Mouse (Mus musculus): ENCODE data around the gene Ube2s. TPM values are rescaled to one million over a fixed set of nuclear protein-coding genes. Genes with fewer than 3 reads are reported as not detected.

Gene Ube2s
- polyA plus RNA-seq, 1 experiment, result 451 TPM

GRCm38 (mm10) chr7:4764946-4765710 is 47.3 kb downstream of the Ube2s start:
- peak; percentile 61 for DNase-seq (ENCODE audit: low read depth)
- TF ChIP-seq CTCF (IDR thresholded peaks at IDR 0.05; ENCODE audit: borderline replicate concordance, extremely low read depth, insufficient read depth, insufficient read length) (no peak), POLR2A (IDR thresholded peaks at IDR 0.05; ENCODE audit: borderline replicate concordance, extremely low read depth, insufficient read depth, insufficient read length, poor library complexity, severe bottlenecking) (no peak)

GRCm38 (mm10) chr7:4759670-4760069 is 52.7 kb downstream of the Ube2s start:
- no peak for TF ChIP-seq CTCF (IDR thresholded peaks at IDR 0.05; ENCODE audit: borderline replicate concordance, extremely low read depth, insufficient read depth, insufficient read length)
- TF ChIP-seq POLR2A (IDR thresholded peaks at IDR 0.05; ENCODE audit: borderline replicate concordance, extremely low read depth, insufficient read depth, insufficient read length, poor library complexity, severe bottlenecking), result no peak
- no peak for DNase-seq (ENCODE audit: low read depth)

GRCm38 (mm10) chr7:4752821-4753570 is 59.4 kb downstream of the Ube2s start, which contains the start of gene Cox6b2:
TSS of gene Cox6b2 (minus strand) at chr7:4753094.
- TF ChIP-seq CTCF (IDR thresholded peaks at IDR 0.05; ENCODE audit: borderline replicate concordance, extremely low read depth, insufficient read depth, insufficient read length) (no peak), POLR2A (IDR thresholded peaks at IDR 0.05; ENCODE audit: borderline replicate concordance, extremely low read depth, insufficient read depth, insufficient read length, poor library complexity, severe bottlenecking) (no peak)
- DNase-seq (ENCODE audit: low read depth), result peak; percentile 95

- DNase-seq (ENCODE audit: low read depth), result peak; percentile 49
- no peak for TF ChIP-seq CTCF (IDR thresholded peaks at IDR 0.05; ENCODE audit: borderline replicate concordance, extremely low read depth, insufficient read depth, insufficient read length)
- no peak for TF ChIP-seq POLR2A (IDR thresholded peaks at IDR 0.05; ENCODE audit: borderline replicate concordance, extremely low read depth, insufficient read depth, insufficient read length, poor library complexity, severe bottlenecking)
Observed at GRCm38 (mm10) chr7:4751971-4752820, 60.2 kb downstream of the Ube2s start.

- DNase-seq (ENCODE audit: low read depth), result no peak
- TF ChIP-seq POLR2A (IDR thresholded peaks at IDR 0.05; ENCODE audit: borderline replicate concordance, extremely low read depth, insufficient read depth, insufficient read length, poor library complexity, severe bottlenecking) (no peak), CTCF (IDR thresholded peaks at IDR 0.05; ENCODE audit: borderline replicate concordance, extremely low read depth, insufficient read depth, insufficient read length) (no peak)
Observed at GRCm38 (mm10) chr7:4749169-4749568, 63.2 kb downstream of the Ube2s start.

- no peak for DNase-seq (ENCODE audit: low read depth)
- TF ChIP-seq CTCF (IDR thresholded peaks at IDR 0.05; ENCODE audit: borderline replicate concordance, extremely low read depth, insufficient read depth, insufficient read length) (no peak), POLR2A (IDR thresholded peaks at IDR 0.05; ENCODE audit: borderline replicate concordance, extremely low read depth, insufficient read depth, insufficient read length, poor library complexity, severe bottlenecking) (no peak)
Observed at GRCm38 (mm10) chr7:4748321-4748720, 64.1 kb downstream of the Ube2s start.

GRCm38 (mm10) chr7:4747156-4747899 is 65.1 kb downstream of the Ube2s start:
- no peak for DNase-seq (ENCODE audit: low read depth)
- TF ChIP-seq CTCF (IDR thresholded peaks at IDR 0.05; ENCODE audit: borderline replicate concordance, extremely low read depth, insufficient read depth, insufficient read length) (no peak), POLR2A (IDR thresholded peaks at IDR 0.05; ENCODE audit: borderline replicate concordance, extremely low read depth, insufficient read depth, insufficient read length, poor library complexity, severe bottlenecking) (no peak)

GRCm38 (mm10) chr7:4746326-4746980 is 65.9 kb downstream of the Ube2s start:
- TF ChIP-seq POLR2A (IDR thresholded peaks at IDR 0.05; ENCODE audit: borderline replicate concordance, extremely low read depth, insufficient read depth, insufficient read length, poor library complexity, severe bottlenecking) (no peak), CTCF (IDR thresholded peaks at IDR 0.05; ENCODE audit: borderline replicate concordance, extremely low read depth, insufficient read depth, insufficient read length) (no peak)
- no peak for DNase-seq (ENCODE audit: low read depth)

- TF ChIP-seq CTCF (IDR thresholded peaks at IDR 0.05; ENCODE audit: borderline replicate concordance, extremely low read depth, insufficient read depth, insufficient read length), result no peak
- no peak for TF ChIP-seq POLR2A (IDR thresholded peaks at IDR 0.05; ENCODE audit: borderline replicate concordance, extremely low read depth, insufficient read depth, insufficient read length, poor library complexity, severe bottlenecking)
Observed at GRCm38 (mm10) chr7:4744886-4745285, 67.5 kb downstream of the Ube2s start.

More at GRCm38 (mm10) chr7:4744886-4745285, 67.5 kb downstream of the Ube2s start:
- DNase-seq (ENCODE audit: low read depth), result no peak

Other genes with a start within 250 kb of the Ube2s start
- gene Ptprh, start 208.5 kb downstream of the Ube2s start, polyA plus RNA-seq (2012; rRNA removed), result 0.87 and 1.5 TPM in 2 replicates
- 55.9 and 89.5 TPM in 2 replicates for gene Tmem86b, start 181.2 kb downstream of the Ube2s start, polyA plus RNA-seq (2012; rRNA removed)
- 115 and 130 TPM in 2 replicates for gene Ppp6r1, start 153.6 kb downstream of the Ube2s start, polyA plus RNA-seq (2012; rRNA removed)
- 93.3 and 97.3 TPM in 2 replicates for gene Hspbp1, start 127.5 kb downstream of the Ube2s start, polyA plus RNA-seq (2012; rRNA removed)
- 137 and 161 TPM in 2 replicates for gene Brsk1, start 122.0 kb downstream of the Ube2s start, polyA plus RNA-seq (2012; rRNA removed)
- 0.03 and 0.05 TPM in 2 replicates for gene Tmem150b, start 87.3 kb downstream of the Ube2s start, polyA plus RNA-seq (2012; rRNA removed)
- gene Kmt5c, start 72.5 kb downstream of the Ube2s start, polyA plus RNA-seq (2012; rRNA removed), result 197 and 214 TPM in 2 replicates
- gene Cox6b2, start 59.5 kb downstream of the Ube2s start, polyA plus RNA-seq (2012; rRNA removed), result 26.2 and 27.5 TPM in 2 replicates
- gene Fam71e2, start 41.3 kb downstream of the Ube2s start, polyA plus RNA-seq (2012; rRNA removed), result not detected in 2 replicates
- 0.16 and 0.38 TPM in 2 replicates for gene Il11, start 29.7 kb downstream of the Ube2s start, polyA plus RNA-seq (2012; rRNA removed)
- not detected in 2 replicates for gene Tmem190, start 29.7 kb downstream of the Ube2s start, polyA plus RNA-seq (2012; rRNA removed)
- gene Tmem238, start 22.9 kb downstream of the Ube2s start, polyA plus RNA-seq (2012; rRNA removed), result 3.4 and 5.2 TPM in 2 replicates
- 271 and 404 TPM in 2 replicates for gene Rpl28, start 19.7 kb downstream of the Ube2s start, polyA plus RNA-seq (2012; rRNA removed)
- gene Shisa7, start 32.1 kb upstream of the Ube2s start, polyA plus RNA-seq (2012; rRNA removed), result 145 and 170 TPM in 2 replicates
- 2.6 and 3.3 TPM in 2 replicates for gene Isoc2b, start 57.7 kb upstream of the Ube2s start, polyA plus RNA-seq (2012; rRNA removed)
- gene Isoc2a, start 64.6 kb upstream of the Ube2s start, polyA plus RNA-seq (2012; rRNA removed), result 6.7 and 9.0 TPM in 2 replicates
- 0.77 and 1.3 TPM in 2 replicates for gene Gm36210, start 93.9 kb upstream of the Ube2s start, polyA plus RNA-seq (2012; rRNA removed)
- 16.7 and 21.7 TPM in 2 replicates for gene Zfp628, start 102.6 kb upstream of the Ube2s start, polyA plus RNA-seq (2012; rRNA removed)
- 27.3 and 27.9 TPM in 2 replicates for gene Nat14, start 109.4 kb upstream of the Ube2s start, polyA plus RNA-seq (2012; rRNA removed)
- 2.3 and 3.6 TPM in 2 replicates for gene Ssc5d, start 113.2 kb upstream of the Ube2s start, polyA plus RNA-seq (2012; rRNA removed)
- gene Sbk2, start 151.8 kb upstream of the Ube2s start, polyA plus RNA-seq (2012; rRNA removed), result 0.14 TPM in 2 replicates
- gene Sbk3, start 158.6 kb upstream of the Ube2s start, polyA plus RNA-seq (2012; rRNA removed), result 1.1 and 2.0 TPM in 2 replicates
- gene Zfp579, start 183.6 kb upstream of the Ube2s start, polyA plus RNA-seq (2012; rRNA removed), result 168 and 190 TPM in 2 replicates
- 11.9 and 18.0 TPM in 2 replicates for gene Zfp524, start 201.8 kb upstream of the Ube2s start, polyA plus RNA-seq (2012; rRNA removed)
- 49.9 and 54.5 TPM in 2 replicates for gene Fiz1, start 202.1 kb upstream of the Ube2s start, polyA plus RNA-seq (2012; rRNA removed)
- gene Gm44973, start 202.9 kb upstream of the Ube2s start, polyA plus RNA-seq (2012; rRNA removed), result not detected in 2 replicates
- gene Zfp865, start 207.8 kb upstream of the Ube2s start, polyA plus RNA-seq (2012; rRNA removed), result 43.5 and 52.4 TPM in 2 replicates
- gene Ccdc106, start 208.0 kb upstream of the Ube2s start, polyA plus RNA-seq (2012; rRNA removed), result 41.4 and 47.8 TPM in 2 replicates
- not detected in 2 replicates for gene 4632433K11Rik, start 221.5 kb upstream of the Ube2s start, polyA plus RNA-seq (2012; rRNA removed)
- gene Zfp784, start 225.9 kb upstream of the Ube2s start, polyA plus RNA-seq (2012; rRNA removed), result 6.8 and 7.6 TPM in 2 replicates
- gene Zfp580, start 238.9 kb upstream of the Ube2s start, polyA plus RNA-seq (2012; rRNA removed), result 61.4 and 88.7 TPM in 2 replicates
- 404 and 431 TPM in 2 replicates for gene U2af2, start 249.6 kb upstream of the Ube2s start, polyA plus RNA-seq (2012; rRNA removed)

All from brain, embryonic 14.5 days (tissue).